Mouse (Mus musculus): ENCODE measurements at regions not wholly inside any gene's neighbourhood (a gene's known extent, or its start where the extent isn't known, plus 50 kb on each side); places are given as distances from the start of the nearest gene placed in this dataset.

- Histone ChIP-seq H3K4me3 (ENCODE audit: low read depth, low read length) (no peak overlapping the region), H3K9me3 (ENCODE audit: control insufficient read depth, low read length) (no peaks in the 10 kb centered on the region), H3K27me3 (ENCODE audit: control insufficient read depth, insufficient read depth, low read length) (no peaks in the 10 kb centered on the region), H3K4me1 (replicated peaks; ENCODE audit: control insufficient read depth, insufficient read depth, low read length) (no peaks in the 10 kb centered on the region; the same call in 1 of the 2 replicates), H3K36me3 (ENCODE audit: control insufficient read depth, insufficient read depth, low read length) (no peaks in the 10 kb centered on the region), H3K4me2 (replicated peaks; ENCODE audit: low read depth, low read length) (no peak overlapping the region), H3K27ac (ENCODE audit: low read depth, low read length) (no peak overlapping the region), H3K9ac (ENCODE audit: low read depth, low read length) (no peak overlapping the region)
- DNase-seq (ENCODE audit: low spot score), result no peak
- WGBS, result 73% methylated on average over 5 of the region's 5 CpGs
- no peak for ATAC-seq (ENCODE audit: low FRiP score)
Measured at GRCm38 (mm10) chr7:37908618-37909130, 114.7 kb downstream of the Uri1 start.

DNA sequence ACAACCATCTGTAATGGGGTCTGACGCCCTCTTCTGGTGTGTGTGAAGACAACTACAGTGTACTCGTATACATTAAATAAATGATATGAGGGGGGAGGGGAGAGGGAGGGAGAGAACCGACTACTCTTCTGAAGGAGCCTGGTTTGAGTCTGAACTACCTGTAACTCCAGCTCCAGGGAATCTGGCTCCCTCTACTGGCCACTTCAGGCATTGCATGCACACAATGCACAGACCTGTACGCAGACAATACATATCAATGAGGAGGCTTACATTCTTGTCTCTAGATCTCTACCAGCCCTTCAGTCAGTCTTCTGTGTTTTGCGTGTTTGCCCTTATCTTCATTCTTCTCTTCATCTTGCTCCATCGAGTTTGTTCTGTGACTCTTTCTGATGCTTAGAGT lies 120.4 kb upstream of the Zfp536 start:
- H3K9ac ChIP-seq (ENCODE audit: low read depth, low read length), result no peak overlapping the region
- no peaks in the 10 kb centered on the region for H3K27me3 ChIP-seq (ENCODE audit: control insufficient read depth, insufficient read depth, low read length)
- H3K27ac ChIP-seq (ENCODE audit: low read depth, low read length), result no peak overlapping the region
- 69% methylated on average over 6 of the region's 6 CpGs for WGBS
- H3K4me1 ChIP-seq (replicated peaks; ENCODE audit: control insufficient read depth, insufficient read depth, low read length), result no peaks in the 10 kb centered on the region
- ATAC-seq (ENCODE audit: low FRiP score) (no peak), DNase-seq (ENCODE audit: low spot score) (peak; percentile 52)
- H3K9me3 ChIP-seq (ENCODE audit: control insufficient read depth, low read length), result no peaks in the 10 kb centered on the region
- no peaks in the 10 kb centered on the region for H3K36me3 ChIP-seq (ENCODE audit: control insufficient read depth, insufficient read depth, low read length)
- H3K4me2 ChIP-seq (replicated peaks; ENCODE audit: low read depth, low read length), result no peak overlapping the region
- no peak overlapping the region for H3K4me3 ChIP-seq (ENCODE audit: low read depth, low read length)

GRCm38 (mm10) chr7:37874382-37874781 lies 100.9 kb upstream of the Zfp536 start:
- H3K4me2 ChIP-seq (replicated peaks; ENCODE audit: low read depth, low read length), result no peak overlapping the region
- no peak overlapping the region for H3K4me3 ChIP-seq (ENCODE audit: low read depth, low read length)
- no peaks in the 10 kb centered on the region for H3K27me3 ChIP-seq (ENCODE audit: control insufficient read depth, insufficient read depth, low read length)
- DNase-seq (ENCODE audit: low spot score) (no peak), ATAC-seq (ENCODE audit: low FRiP score) (no peak)
- H3K9ac ChIP-seq (ENCODE audit: low read depth, low read length), result no peak overlapping the region
- H3K36me3 ChIP-seq (ENCODE audit: control insufficient read depth, insufficient read depth, low read length), result no peaks in the 10 kb centered on the region
- no peaks in the 10 kb centered on the region for H3K9me3 ChIP-seq (ENCODE audit: control insufficient read depth, low read length)
- 68% methylated on average over 12 of the region's 12 CpGs for WGBS
- H3K4me1 ChIP-seq (replicated peaks; ENCODE audit: control insufficient read depth, insufficient read depth, low read length), result no peaks in the 10 kb centered on the region
- H3K27ac ChIP-seq (ENCODE audit: low read depth, low read length), result no peak overlapping the region

DNA sequence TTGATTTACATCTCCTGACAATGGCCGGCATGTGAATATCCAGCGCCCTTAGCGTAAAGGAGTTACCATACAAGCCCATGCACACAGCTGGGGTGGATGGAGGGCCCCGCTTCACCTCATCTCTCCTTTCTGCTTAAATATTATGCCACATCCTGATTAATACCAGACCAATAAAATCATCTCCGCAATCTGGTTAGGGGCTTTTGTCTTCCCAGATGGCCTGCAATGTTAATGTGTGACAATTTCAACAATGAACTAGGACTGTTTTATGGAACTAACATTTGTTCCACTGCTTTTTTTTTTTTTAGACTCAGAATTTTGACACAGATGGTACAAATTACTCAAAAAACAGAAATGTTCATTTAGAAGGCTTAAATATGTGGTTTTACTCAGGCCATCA lies 97.5 kb upstream of the Zfp536 start:
- Histone ChIP-seq H3K9ac (ENCODE audit: low read depth, low read length) (no peak overlapping the region), H3K9me3 (ENCODE audit: control insufficient read depth, low read length) (no peaks in the 10 kb centered on the region), H3K27ac (ENCODE audit: low read depth, low read length) (no peak overlapping the region), H3K4me1 (replicated peaks; ENCODE audit: control insufficient read depth, insufficient read depth, low read length) (no peaks in the 10 kb centered on the region), H3K4me2 (replicated peaks; ENCODE audit: low read depth, low read length) (no peak overlapping the region), H3K4me3 (ENCODE audit: low read depth, low read length) (no peak overlapping the region), H3K27me3 (ENCODE audit: control insufficient read depth, insufficient read depth, low read length) (no peaks in the 10 kb centered on the region), H3K36me3 (ENCODE audit: control insufficient read depth, insufficient read depth, low read length) (no peaks in the 10 kb centered on the region)
- DNase-seq (ENCODE audit: low spot score), result peak; percentile 5
- WGBS, result 83% methylated on average over 5 of the region's 5 CpGs
- ATAC-seq (ENCODE audit: low FRiP score), result no peak

GRCm38 (mm10) chr7:37866468-37866867 lies 93.0 kb upstream of the Zfp536 start:
- 64% methylated on average over 1 of the region's 1 CpGs for WGBS
- Histone ChIP-seq H3K4me3 (ENCODE audit: low read depth, low read length) (no peak overlapping the region), H3K4me2 (replicated peaks; ENCODE audit: low read depth, low read length) (no peak overlapping the region)

GRCm38 (mm10) chr7:37851471-37851870 lies 78.0 kb upstream of the Zfp536 start:
- Histone ChIP-seq H3K36me3 (ENCODE audit: control insufficient read depth, insufficient read depth, low read length) (no peaks in the 10 kb centered on the region), H3K4me3 (ENCODE audit: low read depth, low read length) (no peak overlapping the region), H3K9ac (ENCODE audit: low read depth, low read length) (no peak overlapping the region), H3K27ac (ENCODE audit: low read depth, low read length) (no peak overlapping the region), H3K4me2 (replicated peaks; ENCODE audit: low read depth, low read length) (no peak overlapping the region), H3K9me3 (ENCODE audit: control insufficient read depth, low read length) (no peaks in the 10 kb centered on the region), H3K4me1 (replicated peaks; ENCODE audit: control insufficient read depth, insufficient read depth, low read length) (no peaks in the 10 kb centered on the region), H3K27me3 (ENCODE audit: control insufficient read depth, insufficient read depth, low read length) (no peaks in the 10 kb centered on the region)
- ATAC-seq (ENCODE audit: low FRiP score), result no peak
- no peak for DNase-seq (ENCODE audit: low spot score)
- WGBS, result 92% methylated on average over 5 of the region's 5 CpGs

More at GRCm38 (mm10) chr7:37866468-37866867, 93.0 kb upstream of the Zfp536 start:
- ATAC-seq (ENCODE audit: low FRiP score) (no peak), DNase-seq (ENCODE audit: low spot score) (no peak)
- Histone ChIP-seq H3K9ac (ENCODE audit: low read depth, low read length) (no peak overlapping the region), H3K4me1 (replicated peaks; ENCODE audit: control insufficient read depth, insufficient read depth, low read length) (no peaks in the 10 kb centered on the region), H3K9me3 (ENCODE audit: control insufficient read depth, low read length) (no peaks in the 10 kb centered on the region), H3K27me3 (ENCODE audit: control insufficient read depth, insufficient read depth, low read length) (no peaks in the 10 kb centered on the region), H3K27ac (ENCODE audit: low read depth, low read length) (no peak overlapping the region), H3K36me3 (ENCODE audit: control insufficient read depth, insufficient read depth, low read length) (no peaks in the 10 kb centered on the region)

- ATAC-seq (ENCODE audit: low FRiP score) (no peak), DNase-seq (ENCODE audit: low spot score) (no peak)
- Histone ChIP-seq H3K4me2 (replicated peaks; ENCODE audit: low read depth, low read length) (no peak overlapping the region), H3K36me3 (ENCODE audit: control insufficient read depth, insufficient read depth, low read length) (no peaks in the 10 kb centered on the region), H3K4me3 (ENCODE audit: low read depth, low read length) (no peak overlapping the region), H3K9ac (ENCODE audit: low read depth, low read length) (no peak overlapping the region), H3K9me3 (ENCODE audit: control insufficient read depth, low read length) (no peaks in the 10 kb centered on the region), H3K27ac (ENCODE audit: low read depth, low read length) (no peak overlapping the region), H3K4me1 (replicated peaks; ENCODE audit: control insufficient read depth, insufficient read depth, low read length) (peaks cover 4% of the 10 kb centered on the region), H3K27me3 (ENCODE audit: control insufficient read depth, insufficient read depth, low read length) (no peaks in the 10 kb centered on the region)
- WGBS, result 31% methylated on average over 1 of the region's 1 CpGs
Measured at GRCm38 (mm10) chr7:37845201-37845600, 71.8 kb upstream of the Zfp536 start.

GRCm38 (mm10) chr7:37842000-37842513 lies 68.6 kb upstream of the Zfp536 start:
- DNase-seq (ENCODE audit: low spot score) (peak; percentile 70), ATAC-seq (ENCODE audit: low FRiP score) (peak; percentile 80)
- Histone ChIP-seq H3K27me3 (ENCODE audit: control insufficient read depth, insufficient read depth, low read length) (no peaks in the 10 kb centered on the region), H3K9me3 (ENCODE audit: control insufficient read depth, low read length) (no peaks in the 10 kb centered on the region), H3K27ac (ENCODE audit: low read depth, low read length) (no peak overlapping the region), H3K9ac (ENCODE audit: low read depth, low read length) (no peak overlapping the region), H3K4me2 (replicated peaks; ENCODE audit: low read depth, low read length) (peak overlapping the region; percentile 44), H3K4me1 (replicated peaks; ENCODE audit: control insufficient read depth, insufficient read depth, low read length) (peaks cover 4% of the 10 kb centered on the region), H3K4me3 (ENCODE audit: low read depth, low read length) (peak overlapping the region; percentile 19; the same call in 1 of the 2 replicates), H3K36me3 (ENCODE audit: control insufficient read depth, insufficient read depth, low read length) (no peaks in the 10 kb centered on the region)
- 6% methylated on average over 14 of the region's 14 CpGs for WGBS

DNA sequence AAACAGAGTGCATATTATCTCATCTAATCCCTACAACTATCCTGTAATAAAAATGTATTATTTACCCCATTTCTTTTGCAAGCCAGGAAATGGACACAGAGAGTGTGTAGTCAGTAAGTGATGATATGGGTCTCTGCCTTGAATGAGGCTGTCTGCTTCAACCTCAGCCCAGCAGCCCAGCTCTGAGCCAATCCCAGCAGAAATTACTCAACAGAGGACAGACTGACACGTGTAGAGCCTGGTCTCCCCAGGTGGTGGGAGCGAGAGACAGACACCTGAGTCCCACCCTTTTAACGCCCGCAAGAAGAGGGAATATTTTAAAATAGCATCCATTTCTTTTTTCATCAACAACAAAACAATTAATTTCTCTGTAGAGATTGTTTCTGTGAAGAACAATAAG lies 68.1 kb upstream of the Zfp536 start:
- Histone ChIP-seq H3K9me3 (ENCODE audit: control insufficient read depth, low read length) (no peaks in the 10 kb centered on the region), H3K4me3 (ENCODE audit: low read depth, low read length) (no peak overlapping the region), H3K27ac (ENCODE audit: low read depth, low read length) (no peak overlapping the region), H3K4me1 (replicated peaks; ENCODE audit: control insufficient read depth, insufficient read depth, low read length) (peaks cover 4% of the 10 kb centered on the region), H3K27me3 (ENCODE audit: control insufficient read depth, insufficient read depth, low read length) (no peaks in the 10 kb centered on the region), H3K9ac (ENCODE audit: low read depth, low read length) (no peak overlapping the region), H3K36me3 (ENCODE audit: control insufficient read depth, insufficient read depth, low read length) (no peaks in the 10 kb centered on the region), H3K4me2 (replicated peaks; ENCODE audit: low read depth, low read length) (peak overlapping the region; percentile 44; the same call in 1 of the 2 replicates)
- ATAC-seq (ENCODE audit: low FRiP score), result peak; percentile 41; the same call in 1 of the 2 replicates
- no peak for DNase-seq (ENCODE audit: low spot score)
- 27% methylated on average over 4 of the region's 4 CpGs for WGBS

Data from hindbrain, embryonic 11.5 days (tissue).